Mouse (Mus musculus) midbrain, embryonic 11.5 days (tissue): Measurements from ENCODE around the gene Defb9. TPM values are rescaled to one million over a fixed set of nuclear protein-coding genes. Genes with fewer than 3 reads are reported as not detected.
"Not testable (repeated sequence)": the region's sequence is repeated elsewhere in the genome, so short reads cannot be mapped to it uniquely, and the experiment has no call there.

Source experiments
- ATAC-seq: fragments of 200-750 bp; cut with Nextera tagmentation; 2 replicates; pipeline ENCODE4 v1.8.0; 2017; ENCODE audit warnings: moderate TSS enrichment, moderate library complexity; ENCODE audit not compliant: low FRiP score
- DNase-seq: peaks from one replicate; pipeline ENCODE4 v3.0.0; 2015; ENCODE audit warnings: low spot score; ENCODE audit errors: missing footprints
- H3K27ac ChIP-seq: fragments of 300-500 bp; sonication (generic); 2 replicates; pipeline ENCODE4 v1.5.1; 2014; ENCODE audit warnings: low read depth, low read length
- H3K27me3 ChIP-seq: fragments of 300-500 bp; sonication (generic); 2 replicates; pipeline ENCODE4 v1.6.1; 2014; ENCODE audit warnings: mild to moderate bottlenecking, low read length, moderate library complexity, mixed read lengths; ENCODE audit not compliant: control insufficient read depth, insufficient read depth
- H3K36me3 ChIP-seq: fragments of 300-500 bp; sonication (generic); 2 replicates; pipeline ENCODE4 v1.6.1; 2014; ENCODE audit warnings: mild to moderate bottlenecking, low read length, moderate library complexity, mixed read lengths; ENCODE audit not compliant: control insufficient read depth, insufficient read depth
- H3K4me1 ChIP-seq: fragments of 300-500 bp; sonication (generic); 2 replicates; pipeline ENCODE4 v1.6.1; 2014; ENCODE audit warnings: low read length; ENCODE audit not compliant: control insufficient read depth, insufficient read depth
- H3K4me2 ChIP-seq: fragments of 300-500 bp; sonication (generic); 2 replicates; pipeline ENCODE4 v1.6.1; 2014; ENCODE audit warnings: mild to moderate bottlenecking, moderate library complexity
- H3K4me3 ChIP-seq: fragments of 300-500 bp; sonication (generic); 2 replicates; pipeline ENCODE4 v1.5.1; 2014; ENCODE audit warnings: low read depth, low read length
- H3K9ac ChIP-seq: fragments of 300-500 bp; sonication (generic); 2 replicates; pipeline ENCODE4 v1.6.1; 2014; ENCODE audit warnings: low read length
- H3K9me3 ChIP-seq: fragments of 300-500 bp; sonication (generic); 2 replicates; pipeline ENCODE4 v1.6.1; 2016; ENCODE audit warnings: low read length; ENCODE audit not compliant: control insufficient read depth
- WGBS: fragments of 180-500 bp; shearing (Covaris S2); extraction: QIAGEN DNeasy Blood & Tissue Kit; methylation state at CpG from one replicate; pipeline ENCODE4 v1.1.7; 2014; 5-methylcytosine and 5-hydroxymethylcytosine counted together
- polyA plus RNA-seq: library from polyadenylated mRNA; unstranded; fragments of >200 nt; fragmentation: Nextera tagmentation; extraction: Ambion mirVana; gene quantifications from 2 replicates; pipeline ENCODE4 v1.2.1, GENCODE M21; 2014

Defb9 gene
- polyA plus RNA-seq: not detected in 2 replicates

DNA sequence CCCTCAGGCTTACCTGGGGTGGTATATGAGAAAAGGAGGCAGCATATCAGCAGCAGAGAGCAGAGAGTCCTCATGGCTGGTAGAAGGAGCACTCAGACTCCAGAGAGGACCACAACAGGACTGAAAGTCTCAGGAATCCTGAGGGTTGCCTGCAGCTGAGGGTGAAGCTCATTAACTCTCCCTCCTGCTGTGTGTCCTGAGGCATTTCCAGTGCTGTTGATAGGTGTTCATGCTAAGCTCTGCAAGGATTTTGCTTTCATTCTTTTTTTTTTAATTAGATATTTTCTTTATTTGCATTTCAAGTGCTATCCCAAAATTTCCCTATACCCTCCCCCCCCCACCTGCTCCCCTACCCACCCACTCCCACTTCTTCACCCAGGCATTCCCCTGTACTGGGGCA lies at the start of gene Defb9:
Gene Defb9 (minus strand): TSS at position 101 of the 400 bp plus-strand sequence.
- H3K4me3 ChIP-seq, DNase-seq, H3K9me3 ChIP-seq, H3K36me3 ChIP-seq, H3K4me2 ChIP-seq, ATAC-seq, H3K27me3 ChIP-seq, H3K9ac ChIP-seq, H3K27ac ChIP-seq, H3K4me1 ChIP-seq: not testable (repeated sequence)

DNA sequence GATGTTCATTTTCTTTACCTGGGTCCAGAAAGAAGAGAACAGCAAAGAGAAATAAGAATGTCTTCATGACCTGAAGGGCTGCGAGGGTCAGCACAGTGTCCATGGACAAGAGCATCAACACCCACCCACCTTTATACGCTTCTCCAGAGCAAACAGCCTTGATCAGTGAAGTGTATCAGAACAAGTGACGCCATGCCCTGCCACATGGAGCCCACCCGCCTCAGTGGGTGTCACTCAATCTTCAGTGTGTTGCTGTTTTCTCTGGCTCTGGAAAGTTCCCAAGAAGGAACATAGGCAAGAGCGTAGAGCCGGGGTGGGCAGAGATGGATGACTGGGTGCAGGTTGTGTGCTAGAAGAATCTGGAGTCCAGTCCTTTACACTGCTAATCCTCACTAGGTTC lies 47.4 kb upstream of the Defb9 start, which contains the start of gene Defb15:
Gene Defb15 (minus strand): TSS at position 101 of the 400 bp plus-strand sequence.
- H3K4me2 ChIP-seq: no peak within 1 kb of the TSS
- no peaks in the 10 kb centered on the region for H3K27me3 ChIP-seq
- H3K4me1 ChIP-seq: no peaks in the 10 kb centered on the region
- no peak for ATAC-seq
- DNase-seq: no peak
- H3K4me3 ChIP-seq: no peak within 1 kb of the TSS
- no peak within 1 kb of the TSS for H3K27ac ChIP-seq
- no peaks in the 10 kb centered on the region for H3K9me3 ChIP-seq
- no peak within 1 kb of the TSS for H3K9ac ChIP-seq
- H3K36me3 ChIP-seq: no peaks in the 10 kb centered on the region
- WGBS: 92% methylated on average over 6 of the region's 6 CpGs

DNA sequence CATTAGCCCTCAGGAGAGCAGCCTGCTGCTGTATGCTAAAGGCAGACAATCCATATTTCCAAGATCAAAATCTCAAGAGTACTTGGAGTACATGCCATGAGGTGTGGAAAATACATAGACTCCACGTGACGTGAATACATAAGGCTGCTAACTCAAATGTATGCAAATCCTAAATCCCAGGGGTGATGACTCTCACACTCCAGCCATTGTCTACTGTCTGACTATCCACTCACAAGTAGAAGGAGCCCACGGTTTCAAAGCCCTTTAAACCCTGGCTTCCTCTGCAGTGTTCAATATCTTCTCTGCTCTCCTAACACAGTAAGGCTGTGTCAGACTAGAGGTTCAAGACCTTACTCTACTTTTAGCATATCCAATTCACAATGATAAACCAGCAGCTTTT lies 45.5 kb upstream of the Defb9 start:
- not testable (repeated sequence) for H3K4me2 ChIP-seq, H3K4me1 ChIP-seq, DNase-seq, H3K27me3 ChIP-seq, H3K27ac ChIP-seq, H3K4me3 ChIP-seq, H3K9me3 ChIP-seq, H3K36me3 ChIP-seq, H3K9ac ChIP-seq
- 72% methylated on average over 3 of the region's 3 CpGs for WGBS
- ATAC-seq: 0 out of 2 replicates have a peak, but pooled peaks have one; percentile 55

DNA sequence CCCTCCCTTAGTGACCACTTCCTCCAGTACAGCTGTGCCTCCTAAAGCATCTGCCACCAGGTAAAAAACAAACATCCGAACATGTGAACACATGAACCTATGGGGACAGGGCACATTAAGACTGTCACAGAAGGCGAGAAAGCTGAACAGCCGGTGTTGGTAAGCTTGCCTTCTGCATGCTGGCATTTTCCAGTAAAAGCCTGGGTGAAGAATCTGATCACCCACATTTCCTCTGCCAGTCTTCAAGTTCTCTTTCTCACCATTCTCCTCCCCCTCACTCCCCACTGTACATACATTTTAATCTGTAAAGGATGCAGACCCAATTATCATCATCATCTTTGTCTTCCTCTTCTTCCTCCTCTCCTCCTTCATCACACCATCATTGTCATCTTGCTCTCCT lies 30.4 kb upstream of the Defb9 start:
- ATAC-seq (no peak), DNase-seq (no peak)
- Histone ChIP-seq H3K4me1 (no peaks in the 10 kb centered on the region), H3K27me3 (no peaks in the 10 kb centered on the region), H3K27ac (no peak overlapping the region), H3K9me3 (no peaks in the 10 kb centered on the region), H3K4me2 (no peak overlapping the region), H3K36me3 (no peaks in the 10 kb centered on the region), H3K9ac (no peak overlapping the region), H3K4me3 (no peak overlapping the region)
- WGBS: 85% methylated on average over 3 of the region's 3 CpGs

DNA sequence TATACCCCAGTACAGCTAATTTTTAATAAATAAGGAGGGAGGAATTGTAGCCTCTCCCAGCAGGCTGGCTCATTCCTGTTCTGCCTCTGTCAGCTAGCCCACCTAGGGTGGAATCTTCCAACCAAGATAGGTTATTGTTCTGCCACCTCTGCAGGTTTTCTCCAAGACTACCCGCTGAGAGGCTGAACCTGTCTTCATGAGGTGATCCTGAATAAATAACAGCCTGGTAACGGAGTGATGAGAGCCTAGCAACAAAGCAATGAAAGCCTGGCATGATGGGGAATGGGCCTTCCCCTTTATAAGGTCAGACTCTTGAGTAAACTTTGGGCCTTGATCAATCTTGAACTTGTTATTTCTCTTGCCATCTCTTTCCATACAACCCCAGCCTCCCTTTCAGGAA lies 27.3 kb upstream of the Defb9 start:
- Histone ChIP-seq H3K27me3 (no peaks in the 10 kb centered on the region), H3K27ac (no peak overlapping the region), H3K36me3 (no peaks in the 10 kb centered on the region), H3K9me3 (no peaks in the 10 kb centered on the region), H3K4me2 (no peak overlapping the region), H3K4me1 (no peaks in the 10 kb centered on the region), H3K9ac (no peak overlapping the region), H3K4me3 (no peak overlapping the region)
- DNase-seq (no peak), ATAC-seq (no peak)
- WGBS: 19% methylated on average over 2 of the region's 2 CpGs

DNA sequence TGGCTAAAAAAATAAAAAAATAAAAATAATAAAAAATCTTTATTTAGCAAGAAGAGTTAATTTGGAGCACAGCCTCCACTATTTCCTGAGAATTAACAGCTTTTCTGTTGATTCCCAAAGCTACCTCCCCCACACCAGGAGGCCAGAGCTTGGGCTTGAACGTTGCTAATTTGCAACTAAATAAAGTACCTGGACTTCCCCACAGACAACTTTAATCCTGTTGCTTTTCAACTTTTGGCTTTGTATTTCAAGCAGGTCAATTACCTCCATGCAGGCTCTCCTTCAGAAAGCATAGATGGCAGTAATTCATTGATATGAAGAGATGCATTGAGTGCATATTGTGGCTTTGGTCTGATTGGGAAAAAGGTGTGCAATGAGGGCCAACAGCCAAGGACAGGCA lies 26.7 kb upstream of the Defb9 start:
- Histone ChIP-seq H3K27me3 (no peaks in the 10 kb centered on the region), H3K4me3 (no peak overlapping the region), H3K9me3 (no peaks in the 10 kb centered on the region), H3K4me2 (no peak overlapping the region), H3K27ac (no peak overlapping the region), H3K9ac (no peak overlapping the region), H3K36me3 (no peaks in the 10 kb centered on the region), H3K4me1 (no peaks in the 10 kb centered on the region)
- ATAC-seq (no peak), DNase-seq (no peak)
- 9% methylated on average over 1 of the region's 1 CpGs for WGBS

DNA sequence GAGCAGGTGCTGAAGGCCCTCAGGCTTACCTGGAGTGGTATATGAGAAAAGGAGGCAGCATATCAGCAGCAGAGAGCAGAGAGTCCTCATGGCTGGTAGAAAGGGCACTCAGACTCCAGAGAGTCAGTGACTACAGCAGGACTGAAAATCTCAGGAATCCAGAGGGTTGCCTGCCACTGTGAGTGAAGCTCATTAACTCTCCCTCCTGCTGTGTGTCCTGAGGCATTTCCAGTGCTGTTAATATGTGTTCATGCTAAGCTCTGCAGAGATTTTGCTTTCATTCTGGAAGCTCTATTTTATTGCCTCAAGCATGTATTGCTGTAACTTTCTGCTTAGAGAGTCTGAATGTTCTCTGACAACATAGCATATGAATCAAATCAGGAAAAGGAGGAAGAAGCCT lies 21.1 kb upstream of the Defb9 start, which contains the start of gene Defb11:
Gene Defb11 (minus strand): TSS at position 123 of the 400 bp plus-strand sequence.
- H3K4me1 ChIP-seq, H3K36me3 ChIP-seq, H3K4me2 ChIP-seq, H3K27me3 ChIP-seq, H3K9ac ChIP-seq, H3K9me3 ChIP-seq, ATAC-seq, H3K4me3 ChIP-seq, DNase-seq, H3K27ac ChIP-seq: not testable (repeated sequence)

DNA sequence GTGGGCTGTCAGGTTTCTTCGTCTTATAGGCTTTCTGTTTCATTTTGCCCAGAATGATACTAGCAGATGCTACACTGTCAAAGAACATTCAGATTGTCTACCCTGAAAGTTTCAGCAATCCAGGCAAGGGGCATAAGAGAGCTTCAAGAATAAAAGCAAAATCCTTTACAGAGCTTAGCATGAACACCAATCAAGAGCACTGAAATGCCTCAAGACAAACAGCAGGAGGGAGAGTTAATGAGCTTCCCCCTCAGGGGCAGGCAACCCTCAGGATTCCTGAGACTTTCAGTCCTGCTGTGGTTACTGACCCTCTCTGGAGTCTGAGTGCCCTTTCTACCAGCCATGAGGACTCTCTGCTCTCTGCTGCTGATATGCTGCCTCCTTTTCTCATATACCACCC lies 26.6 kb downstream of the Defb9 start, which contains the start of gene Defb10:
Gene Defb10 (plus strand): TSS at position 316 of the 400 bp plus-strand sequence.
- not testable (repeated sequence) for H3K9me3 ChIP-seq, ATAC-seq, H3K9ac ChIP-seq, H3K27ac ChIP-seq, H3K4me2 ChIP-seq, H3K4me1 ChIP-seq, DNase-seq, H3K27me3 ChIP-seq, H3K36me3 ChIP-seq, H3K4me3 ChIP-seq
- 35% methylated on average over 1 of the region's 1 CpGs for WGBS
